In the genomic region with DNA sequence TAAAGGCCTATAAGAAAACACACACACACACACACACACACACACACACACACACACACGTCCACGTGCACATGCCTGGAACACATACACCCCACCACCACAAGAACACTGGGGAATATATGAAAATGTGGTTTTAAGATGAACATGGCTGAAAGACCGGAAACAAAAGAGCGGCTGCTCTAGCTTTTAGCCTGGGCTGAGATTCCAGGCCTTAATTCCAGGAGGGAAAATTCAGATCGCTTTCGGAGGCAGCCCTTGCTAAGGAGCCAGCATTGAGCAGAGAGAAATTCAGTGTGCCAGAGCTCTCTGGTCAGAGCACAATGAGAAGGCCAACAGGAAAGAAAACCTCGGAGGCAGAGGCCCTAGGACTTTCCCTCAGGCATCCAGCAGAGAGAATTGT, we compare ENCODE assay signal across 19 mouse cellular contexts.
DNase-seq lines count a peak whose midpoint lies in the region; ATAC-seq and TF ChIP-seq lines count a peak whose summit lies in the region.
"Had no signal": no experiment of that assay in that cellular context is flagged by ENCODE, and none has a peak within 500 bp of the region (broad histone marks: within the 10 kb centered on the region; RNA-seq: fewer than 3 reads in every experiment).

No protein-coding gene starts in this region.

- no peak for TF ChIP-seq CTCF in cerebellum, adult 2 months (IDR thresholded peaks at IDR 0.05; ENCODE audit: borderline replicate concordance, insufficient read depth, low read depth, low read length)

- H3K4me1 ChIP-seq in hindbrain, embryonic 10.5 days (replicated peaks) = peaks cover 73% of the 10 kb centered on the region
- H3K4me1 ChIP-seq in hindbrain, embryonic 13.5 days (replicated peaks) = peaks cover 16% of the 10 kb centered on the region
- no peaks in the 10 kb centered on the region for H3K4me1 ChIP-seq in embryonic facial prominence, embryonic 11.5 days (ENCODE audit: control insufficient read depth, insufficient read depth, low read length)
- peaks cover 34% of the 10 kb centered on the region for H3K4me1 ChIP-seq in embryonic facial prominence, embryonic 14.5 days (ENCODE audit: control insufficient read depth, insufficient read depth, low read length)
- peaks cover 65% of the 10 kb centered on the region for H3K4me1 ChIP-seq in limb, embryonic 13.5 days
- no peaks in the 10 kb centered on the region for H3K4me1 ChIP-seq in cerebellum, adult 2 months (ENCODE audit: control insufficient read depth, insufficient read depth, low read length)

- H3K27me3 ChIP-seq in hindbrain, embryonic 10.5 days (ENCODE audit: insufficient read depth, poor library complexity, severe bottlenecking) = peaks cover 22% of the 10 kb centered on the region
- 0 out of 2 replicates have a peak, but pooled peaks cover 16% of the 10 kb centered on the region for H3K27me3 ChIP-seq in hindbrain, embryonic 13.5 days
- no peaks in the 10 kb centered on the region for H3K27me3 ChIP-seq in embryonic facial prominence, embryonic 11.5 days (ENCODE audit: control insufficient read depth, insufficient read depth, low read length)
- H3K27me3 ChIP-seq in embryonic facial prominence, embryonic 14.5 days (replicated peaks; ENCODE audit: control insufficient read depth, insufficient read depth, low read length) = no peaks in the 10 kb centered on the region
- no peaks in the 10 kb centered on the region for H3K27me3 ChIP-seq in limb, embryonic 13.5 days
- H3K27me3 ChIP-seq in cerebellum, adult 2 months (ENCODE audit: control insufficient read depth, insufficient read depth, low read length) = no peaks in the 10 kb centered on the region
- H3K27me3 ChIP-seq: liver, embryonic 15.5 days had no signal

- H3K36me3 ChIP-seq in hindbrain, embryonic 10.5 days = no peaks in the 10 kb centered on the region
- H3K36me3 ChIP-seq in hindbrain, embryonic 13.5 days = no peaks in the 10 kb centered on the region
- no peaks in the 10 kb centered on the region for H3K36me3 ChIP-seq in embryonic facial prominence, embryonic 11.5 days (replicated peaks; ENCODE audit: control insufficient read depth, insufficient read depth, low read depth, low read length)
- no peaks in the 10 kb centered on the region for H3K36me3 ChIP-seq in embryonic facial prominence, embryonic 14.5 days (ENCODE audit: control insufficient read depth, insufficient read depth, low read length)
- H3K36me3 ChIP-seq in limb, embryonic 13.5 days = no peaks in the 10 kb centered on the region
- H3K36me3 ChIP-seq: liver, embryonic 15.5 days had no signal

- no peak overlapping the region for H3K9ac ChIP-seq in hindbrain, embryonic 13.5 days
- no peak overlapping the region for H3K9ac ChIP-seq in embryonic facial prominence, embryonic 11.5 days (replicated peaks; ENCODE audit: low read length)
- no peak overlapping the region for H3K9ac ChIP-seq in embryonic facial prominence, embryonic 14.5 days (ENCODE audit: low read depth, low read length)
- H3K9ac ChIP-seq in limb, embryonic 13.5 days = 0 out of 2 replicates have a peak overlapping the region, but pooled peaks have one; percentile 26
- H3K9ac ChIP-seq: liver, embryonic 15.5 days had no signal

- no peak overlapping the region for H3K4me3 ChIP-seq in hindbrain, embryonic 10.5 days
- no peak overlapping the region for H3K4me3 ChIP-seq in hindbrain, embryonic 13.5 days
- no peak overlapping the region for H3K4me3 ChIP-seq in embryonic facial prominence, embryonic 11.5 days (ENCODE audit: low read depth, low read length)
- H3K4me3 ChIP-seq in embryonic facial prominence, embryonic 14.5 days (ENCODE audit: low read depth, low read length) = no peak overlapping the region
- H3K4me3 ChIP-seq in limb, embryonic 13.5 days = no peak overlapping the region
- H3K4me3 ChIP-seq in cerebellum, adult 2 months (replicated peaks; ENCODE audit: insufficient read depth, low read depth, low read length) = no peak overlapping the region
- H3K4me3 ChIP-seq: liver, embryonic 15.5 days; myocyte had no signal

- H3K9me3 ChIP-seq in hindbrain, embryonic 10.5 days = no peaks in the 10 kb centered on the region
- H3K9me3 ChIP-seq in hindbrain, embryonic 13.5 days = no peaks in the 10 kb centered on the region
- no peaks in the 10 kb centered on the region for H3K9me3 ChIP-seq in embryonic facial prominence, embryonic 11.5 days (replicated peaks; ENCODE audit: control insufficient read depth, low read length)
- no peaks in the 10 kb centered on the region for H3K9me3 ChIP-seq in embryonic facial prominence, embryonic 14.5 days (ENCODE audit: control insufficient read depth, low read length)
- no peaks in the 10 kb centered on the region for H3K9me3 ChIP-seq in limb, embryonic 13.5 days
- H3K9me3 ChIP-seq: liver, embryonic 15.5 days had no signal

- no peak for DNase-seq in hindbrain, embryonic 10.5 days (ENCODE audit: low spot score)
- DNase-seq in embryonic facial prominence, embryonic 11.5 days (ENCODE audit: low spot score) = peak; percentile 47
- peak; percentile 62 for DNase-seq in embryonic facial prominence, embryonic 14.5 days (ENCODE audit: low spot score)
- DNase-seq in kidney, postnatal 36 days = no peak
- no peak for DNase-seq in cerebellum, adult 2 months
- DNase-seq: cerebellum, adult 8-10 months; gastrocnemius, postnatal 36 days; heart, postnatal 14 days; kidney, adult 8-10 months; kidney, postnatal 25 days; midbrain, embryonic 14.5 days; right cerebral cortex, postnatal 14 days; thymus, postnatal 25 days had no signal

- TF ChIP-seq POLR2A in cerebellum, adult 2 months (IDR thresholded peaks at IDR 0.05; ENCODE audit: borderline replicate concordance, insufficient read depth, low read length) = no peak

- no peak overlapping the region for H3K4me2 ChIP-seq in hindbrain, embryonic 13.5 days
- H3K4me2 ChIP-seq in embryonic facial prominence, embryonic 11.5 days (ENCODE audit: low read depth, low read length) = no peak overlapping the region
- H3K4me2 ChIP-seq in embryonic facial prominence, embryonic 14.5 days (ENCODE audit: low read depth, low read length) = no peak overlapping the region
- H3K4me2 ChIP-seq in limb, embryonic 13.5 days (replicated peaks) = no peak overlapping the region
- H3K4me2 ChIP-seq: liver, embryonic 15.5 days had no signal

- WGBS in hindbrain, embryonic 10.5 days = 61% methylated on average over 7 of the region's 7 CpGs
- 63% methylated on average over 7 of the region's 7 CpGs for WGBS in hindbrain, embryonic 13.5 days
- 60% methylated on average over 7 of the region's 7 CpGs for WGBS in embryonic facial prominence, embryonic 11.5 days
- WGBS in embryonic facial prominence, embryonic 14.5 days = 36% methylated on average over 7 of the region's 7 CpGs
- 37% methylated on average over 7 of the region's 7 CpGs for WGBS in limb, embryonic 13.5 days
- WGBS in cerebellum, adult 2 months = 75% methylated on average over 7 of the region's 7 CpGs

- no peak for ATAC-seq in hindbrain, embryonic 13.5 days (ENCODE audit: low FRiP score)
- no peak for ATAC-seq in embryonic facial prominence, embryonic 11.5 days (replicated peaks; ENCODE audit: insufficient number of reproducible peaks, low FRiP score, low TSS enrichment, low read depth)
- ATAC-seq in embryonic facial prominence, embryonic 14.5 days (ENCODE audit: low read depth) = no peak; the same call in 1 of the 2 replicates
- ATAC-seq in limb, embryonic 13.5 days (ENCODE audit: low FRiP score, low read depth) = no peak
- ATAC-seq: hindbrain, postnatal 0 days had no signal

- H3K27ac ChIP-seq in hindbrain, embryonic 10.5 days = peak overlapping the region; percentile 64
- no peak overlapping the region for H3K27ac ChIP-seq in hindbrain, embryonic 13.5 days
- peak overlapping the region; percentile 54; the same call in 1 of the 2 replicates for H3K27ac ChIP-seq in embryonic facial prominence, embryonic 11.5 days (replicated peaks; ENCODE audit: low read depth, low read length)
- peak overlapping the region; percentile 64 for H3K27ac ChIP-seq in embryonic facial prominence, embryonic 14.5 days (replicated peaks; ENCODE audit: low read depth, low read length)
- H3K27ac ChIP-seq in limb, embryonic 13.5 days = peak overlapping the region; percentile 78
- H3K27ac ChIP-seq in cerebellum, adult 2 months (ENCODE audit: insufficient read depth, low read length) = no peak overlapping the region
- H3K27ac ChIP-seq: hindbrain, postnatal 0 days; liver, embryonic 15.5 days; macrophage had no signal

Comparison
In these comparisons a context has a peak if more than half of its experiments do, and no peak if none do; other contexts are left out.
1. H3K27ac ChIP-seq: peak in hindbrain, embryonic 10.5 days (single experiment), embryonic facial prominence, embryonic 11.5 days (single experiment), embryonic facial prominence, embryonic 14.5 days (single experiment) and limb, embryonic 13.5 days (single experiment); none in hindbrain, embryonic 13.5 days (single experiment) and cerebellum, adult 2 months (single experiment).
2. DNase-seq: peak in embryonic facial prominence, embryonic 11.5 days (single experiment) and embryonic facial prominence, embryonic 14.5 days (single experiment); none in hindbrain, embryonic 10.5 days (single experiment), kidney, postnatal 36 days (0 of 2) and cerebellum, adult 2 months (0 of 2).